Mouse (Mus musculus): ENCODE data around the gene Tmem179. TPM values are rescaled to one million over a fixed set of nuclear protein-coding genes. Genes with fewer than 3 reads are reported as not detected.

Tmem179 gene
- not detected in 2 replicates for polyA plus RNA-seq (2012; ENCODE audit: insufficient read depth, low replicate concordance)

GRCm38 (mm10) chr12:112516697-112517337 is at the start of gene Tmem179:
Tmem179 (minus strand) TSS chr12:112516747.
- Histone ChIP-seq H3K9me3 (no peaks in the 10 kb centered on the region), H3K27me3 (replicated peaks) (peaks cover 27% of the 10 kb centered on the region), H3K4me1 (peaks cover 64% of the 10 kb centered on the region), H3K4me3 (replicated peaks) (peak within 1 kb of the TSS; percentile 88), H3K36me3 (replicated peaks; ENCODE audit: low read length) (no peaks in the 10 kb centered on the region)
- no peak for TF ChIP-seq FLI1 (IDR thresholded peaks at IDR 0.05; ENCODE audit: low read length)
- TF ChIP-seq GATA1 (IDR thresholded peaks at IDR 0.05; ENCODE audit: borderline replicate concordance, low read length): no peak

- H3K27me3 ChIP-seq (replicated peaks): peaks cover 37% of the 10 kb centered on the region
- H3K4me1 ChIP-seq: peaks cover 47% of the 10 kb centered on the region
- no peak overlapping the region for H3K4me3 ChIP-seq (replicated peaks)
- H3K36me3 ChIP-seq (replicated peaks; ENCODE audit: low read length): no peaks in the 10 kb centered on the region
- TF ChIP-seq FLI1 (IDR thresholded peaks at IDR 0.05; ENCODE audit: low read length): no peak
- H3K9me3 ChIP-seq: no peaks in the 10 kb centered on the region
These were observed 46.5 kb upstream of the Tmem179 start for GRCm38 (mm10) chr12:112563011-112563410.

GRCm38 (mm10) chr12:112562462-112562861 is 45.9 kb upstream of the Tmem179 start:
- TF ChIP-seq FLI1 (IDR thresholded peaks at IDR 0.05; ENCODE audit: low read length) (no peak), GATA1 (IDR thresholded peaks at IDR 0.05; ENCODE audit: borderline replicate concordance, low read length) (no peak)
- no peaks in the 10 kb centered on the region for H3K9me3 ChIP-seq
- peaks cover 42% of the 10 kb centered on the region for H3K4me1 ChIP-seq
- H3K4me3 ChIP-seq (replicated peaks): no peak overlapping the region
- peaks cover 32% of the 10 kb centered on the region for H3K27me3 ChIP-seq (replicated peaks)
- H3K36me3 ChIP-seq (replicated peaks; ENCODE audit: low read length): no peaks in the 10 kb centered on the region

GRCm38 (mm10) chr12:112561163-112561562 is 44.6 kb upstream of the Tmem179 start:
- no peak overlapping the region for H3K4me3 ChIP-seq (replicated peaks)
- H3K27me3 ChIP-seq (replicated peaks): peaks cover 40% of the 10 kb centered on the region
- H3K9me3 ChIP-seq: no peaks in the 10 kb centered on the region
- TF ChIP-seq GATA1 (IDR thresholded peaks at IDR 0.05; ENCODE audit: borderline replicate concordance, low read length) (no peak), FLI1 (IDR thresholded peaks at IDR 0.05; ENCODE audit: low read length) (no peak)
- peaks cover 31% of the 10 kb centered on the region for H3K4me1 ChIP-seq
- H3K36me3 ChIP-seq (replicated peaks; ENCODE audit: low read length): no peaks in the 10 kb centered on the region

- Histone ChIP-seq H3K4me1 (peaks cover 35% of the 10 kb centered on the region), H3K9me3 (no peaks in the 10 kb centered on the region), H3K4me3 (replicated peaks) (peak overlapping the region; percentile 38), H3K36me3 (replicated peaks; ENCODE audit: low read length) (no peaks in the 10 kb centered on the region), H3K27me3 (replicated peaks) (peaks cover 47% of the 10 kb centered on the region)
- TF ChIP-seq GATA1 (IDR thresholded peaks at IDR 0.05; ENCODE audit: borderline replicate concordance, low read length) (no peak), FLI1 (IDR thresholded peaks at IDR 0.05; ENCODE audit: low read length) (no peak)
These were observed 43.7 kb upstream of the Tmem179 start for GRCm38 (mm10) chr12:112560176-112560797.

- peak overlapping the region; percentile 38 for H3K4me3 ChIP-seq (replicated peaks)
- peaks cover 40% of the 10 kb centered on the region for H3K4me1 ChIP-seq
- H3K27me3 ChIP-seq (replicated peaks): peaks cover 49% of the 10 kb centered on the region
- no peaks in the 10 kb centered on the region for H3K36me3 ChIP-seq (replicated peaks; ENCODE audit: low read length)
- H3K9me3 ChIP-seq: no peaks in the 10 kb centered on the region
- TF ChIP-seq GATA1 (IDR thresholded peaks at IDR 0.05; ENCODE audit: borderline replicate concordance, low read length) (no peak), FLI1 (IDR thresholded peaks at IDR 0.05; ENCODE audit: low read length) (no peak)
These were observed 43.1 kb upstream of the Tmem179 start for GRCm38 (mm10) chr12:112559671-112560070.

- H3K4me1 ChIP-seq: peaks cover 39% of the 10 kb centered on the region
- peaks cover 53% of the 10 kb centered on the region for H3K27me3 ChIP-seq (replicated peaks)
- no peaks in the 10 kb centered on the region for H3K9me3 ChIP-seq
- no peak overlapping the region for H3K4me3 ChIP-seq (replicated peaks)
- no peaks in the 10 kb centered on the region for H3K36me3 ChIP-seq (replicated peaks; ENCODE audit: low read length)
- TF ChIP-seq GATA1 (IDR thresholded peaks at IDR 0.05; ENCODE audit: borderline replicate concordance, low read length) (no peak), FLI1 (IDR thresholded peaks at IDR 0.05; ENCODE audit: low read length) (no peak)
These were observed 42.7 kb upstream of the Tmem179 start for GRCm38 (mm10) chr12:112559231-112559630.

- Histone ChIP-seq H3K27me3 (replicated peaks) (peaks cover 64% of the 10 kb centered on the region), H3K36me3 (replicated peaks; ENCODE audit: low read length) (no peaks in the 10 kb centered on the region), H3K4me3 (replicated peaks) (no peak overlapping the region), H3K4me1 (peaks cover 56% of the 10 kb centered on the region), H3K9me3 (no peaks in the 10 kb centered on the region)
- TF ChIP-seq GATA1 (IDR thresholded peaks at IDR 0.05; ENCODE audit: borderline replicate concordance, low read length) (no peak), FLI1 (IDR thresholded peaks at IDR 0.05; ENCODE audit: low read length) (no peak)
These were observed 40.7 kb upstream of the Tmem179 start for GRCm38 (mm10) chr12:112557219-112557618.

GRCm38 (mm10) chr12:112556531-112557060 is 40.0 kb upstream of the Tmem179 start:
- no peak for TF ChIP-seq FLI1 (IDR thresholded peaks at IDR 0.05; ENCODE audit: low read length)
- TF ChIP-seq GATA1 (IDR thresholded peaks at IDR 0.05; ENCODE audit: borderline replicate concordance, low read length): no peak
- H3K27me3 ChIP-seq (replicated peaks): peaks cover 61% of the 10 kb centered on the region
- no peak overlapping the region for H3K4me3 ChIP-seq (replicated peaks)
- H3K36me3 ChIP-seq (replicated peaks; ENCODE audit: low read length): no peaks in the 10 kb centered on the region
- H3K9me3 ChIP-seq: no peaks in the 10 kb centered on the region
- H3K4me1 ChIP-seq: peaks cover 59% of the 10 kb centered on the region

- H3K27me3 ChIP-seq (replicated peaks): peaks cover 55% of the 10 kb centered on the region
- TF ChIP-seq GATA1 (IDR thresholded peaks at IDR 0.05; ENCODE audit: borderline replicate concordance, low read length) (no peak), FLI1 (IDR thresholded peaks at IDR 0.05; ENCODE audit: low read length) (no peak)
- H3K4me3 ChIP-seq (replicated peaks): no peak overlapping the region
- no peaks in the 10 kb centered on the region for H3K9me3 ChIP-seq
- no peaks in the 10 kb centered on the region for H3K36me3 ChIP-seq (replicated peaks; ENCODE audit: low read length)
- peaks cover 59% of the 10 kb centered on the region for H3K4me1 ChIP-seq
These were observed 38.4 kb upstream of the Tmem179 start for GRCm38 (mm10) chr12:112554900-112555299.
